Mouse (Mus musculus) heart, postnatal 25 days (tissue): ENCODE measurements around the gene Rad51b. TPM values are rescaled to one million over a fixed set of nuclear protein-coding genes. Genes with fewer than 3 reads are reported as not detected.

Experiments
- DNase-seq: peaks from one replicate; pipeline ENCODE4 v3.0.0; 2022; ENCODE audit warnings: low spot score
- intact Hi-C: fragments of 180-260 bp; cut with DNase I; formaldehyde crosslinking; loops from one replicate; pipeline ENCODE4 v1.15.1; 2025
- total RNA-seq, 2 experiments: library from RNA; stranded (reverse); gene quantifications; 2 replicates each; pipeline ENCODE4 v1.2.3; 2021

The Rad51b gene
- total RNA-seq, 2 experiments from 2014 or later: 0.68 to 0.84 TPM

- intact Hi-C loops: no loop called here
- no peak for DNase-seq
Measured at GRCm38 (mm10) chr12:79661270-79661669, 364.2 kb downstream of the Rad51b start.

GRCm38 (mm10) chr12:79663131-79663892 is 366.2 kb downstream of the Rad51b start:
- intact Hi-C loops: no loop called here
- DNase-seq: no peak

GRCm38 (mm10) chr12:79663893-79664574 is 367.0 kb downstream of the Rad51b start:
- intact Hi-C loops: no loop called here
- DNase-seq: no peak

GRCm38 (mm10) chr12:79674846-79675439 is 377.9 kb downstream of the Rad51b start:
- no peak for DNase-seq
- intact Hi-C loops: loop anchor here (5.0 kb wide), 1 partner anchor 437 kb away; the partner anchor contains the start of gene Zfp36l1

- intact Hi-C loops: loop anchor here (5.0 kb wide), 1 partner anchor 437 kb away; the partner anchor contains the start of gene Zfp36l1
- peak; percentile 58 for DNase-seq
Measured at GRCm38 (mm10) chr12:79675440-79676176, 378.5 kb downstream of the Rad51b start.

- DNase-seq: no peak
- intact Hi-C loops: loop anchor here (5.0 kb wide), 1 partner anchor 436 kb away; the partner anchor contains the start of gene Zfp36l1
Measured at GRCm38 (mm10) chr12:79676251-79676650, 379.2 kb downstream of the Rad51b start.

- no peak for DNase-seq
- intact Hi-C loops: loop anchor here (5.0 kb wide), 1 partner anchor 435 kb away; the partner anchor contains the start of gene Zfp36l1
Measured at GRCm38 (mm10) chr12:79676896-79677295, 379.8 kb downstream of the Rad51b start.

- no peak for DNase-seq
- intact Hi-C loops: loop anchor here (5.0 kb wide), 1 partner anchor 433 kb away; the partner anchor contains the start of gene Zfp36l1
Measured at GRCm38 (mm10) chr12:79679251-79679901, 382.3 kb downstream of the Rad51b start.

GRCm38 (mm10) chr12:79679941-79680697 is 383.0 kb downstream of the Rad51b start:
- intact Hi-C loops: loop anchor here (5.0 kb wide), 1 partner anchor 432 kb away; the partner anchor contains the start of gene Zfp36l1
- no peak for DNase-seq

GRCm38 (mm10) chr12:79680698-79681072 is 383.6 kb downstream of the Rad51b start:
- DNase-seq: no peak
- intact Hi-C loops: no loop called here

GRCm38 (mm10) chr12:79681571-79681970 is 384.5 kb downstream of the Rad51b start:
- DNase-seq: no peak
- intact Hi-C loops: no loop called here

- no peak for DNase-seq
- intact Hi-C loops: no loop called here
Measured at GRCm38 (mm10) chr12:79683350-79683749, 386.3 kb downstream of the Rad51b start.

GRCm38 (mm10) chr12:79683759-79684158 is 386.7 kb downstream of the Rad51b start:
- DNase-seq: no peak
- intact Hi-C loops: no loop called here

- DNase-seq: no peak
- intact Hi-C loops: no loop called here
Measured at GRCm38 (mm10) chr12:79684338-79684737, 387.3 kb downstream of the Rad51b start.

- DNase-seq: no peak
- intact Hi-C loops: no loop called here
Measured at GRCm38 (mm10) chr12:79686594-79687325, 389.7 kb downstream of the Rad51b start.

GRCm38 (mm10) chr12:79687683-79688386 is 390.8 kb downstream of the Rad51b start:
- intact Hi-C loops: no loop called here
- no peak for DNase-seq

GRCm38 (mm10) chr12:79689299-79689698 is 392.2 kb downstream of the Rad51b start:
- no peak for DNase-seq
- intact Hi-C loops: no loop called here
